Mouse (Mus musculus) thymus, postnatal 4 days (tissue): ENCODE measurements around the gene Nfia.

Experiments
- DNase-seq: peaks from one replicate; pipeline ENCODE4 v3.0.0; 2021

Gene Nfia

GRCm38 (mm10) chr4:97783073-97783879 is 10.7 kb downstream of the Nfia start:
- no peak for DNase-seq

DNA sequence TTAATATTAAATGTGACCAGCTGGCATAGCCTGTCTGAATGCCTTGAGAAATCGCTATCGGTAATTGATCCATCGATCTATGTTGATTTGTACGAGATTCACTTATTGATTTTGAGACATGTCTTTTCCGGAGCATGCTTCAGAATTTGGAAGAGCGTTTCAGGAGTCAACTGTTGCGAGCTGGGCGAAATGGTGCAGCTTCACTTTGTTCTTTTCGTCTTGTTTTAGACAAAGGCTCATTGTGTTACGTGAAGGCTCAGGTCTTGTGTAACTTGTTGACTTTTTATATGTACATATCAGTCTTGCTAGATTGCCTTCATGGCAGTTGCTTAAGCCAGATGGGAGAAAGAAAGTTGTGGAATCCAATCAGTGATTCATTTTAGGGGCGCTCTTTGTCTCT is 11.7 kb downstream of the Nfia start:
- DNase-seq, result no peak

DNA sequence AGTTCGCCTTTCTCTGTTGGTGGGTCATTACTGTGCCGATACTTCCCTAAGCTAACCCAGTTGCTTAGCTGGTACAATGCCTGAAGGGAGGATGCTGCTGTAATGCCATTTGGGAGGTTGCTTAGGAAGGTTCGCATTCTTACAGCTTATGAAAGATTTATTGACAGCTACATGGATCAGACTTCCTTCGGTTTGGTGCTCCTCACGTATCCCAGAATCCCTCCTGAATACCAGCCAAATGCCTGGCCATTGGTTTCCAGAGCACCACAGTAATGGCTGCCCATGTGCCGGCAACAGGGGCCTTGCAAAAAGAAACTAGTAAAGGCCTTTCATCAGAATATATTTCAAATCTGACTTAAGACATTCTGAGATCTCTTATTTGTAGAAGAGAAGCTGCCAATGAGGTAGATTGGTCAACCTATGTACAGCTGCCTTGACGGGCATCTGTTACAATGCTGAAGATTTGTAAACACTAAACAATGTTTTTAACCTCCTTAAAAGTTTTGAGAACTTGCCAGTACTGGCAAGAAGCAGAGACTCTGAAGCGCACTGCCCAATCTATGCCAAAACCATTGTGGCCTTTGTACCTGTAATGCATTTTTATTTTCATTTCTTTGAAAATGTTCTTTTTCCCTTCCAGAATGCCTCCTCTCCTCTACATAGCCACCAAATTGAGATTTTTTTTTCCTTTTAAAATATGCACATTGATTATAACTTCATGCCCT is 13.2 kb downstream of the Nfia start:
- no peak for DNase-seq

DNA sequence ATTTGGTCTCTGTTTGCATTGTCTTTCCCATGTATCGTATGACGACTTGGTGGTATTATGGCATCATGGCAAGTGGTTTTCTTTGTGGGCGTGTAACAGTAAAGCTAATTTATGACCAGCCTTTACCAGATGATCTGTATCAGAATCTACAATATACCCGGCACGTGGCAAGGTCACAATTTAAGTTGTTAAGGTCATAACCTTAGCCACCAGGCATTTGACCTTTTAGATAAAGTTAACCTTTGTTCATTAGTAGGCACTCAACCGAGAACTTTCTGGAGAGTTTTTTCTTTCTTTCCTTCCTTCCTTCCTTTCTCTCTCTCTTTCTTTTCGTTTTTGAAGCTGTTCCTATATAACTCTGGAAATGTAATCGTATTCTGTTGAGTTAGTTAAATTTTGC is 14.0 kb downstream of the Nfia start:
- no peak for DNase-seq

DNA sequence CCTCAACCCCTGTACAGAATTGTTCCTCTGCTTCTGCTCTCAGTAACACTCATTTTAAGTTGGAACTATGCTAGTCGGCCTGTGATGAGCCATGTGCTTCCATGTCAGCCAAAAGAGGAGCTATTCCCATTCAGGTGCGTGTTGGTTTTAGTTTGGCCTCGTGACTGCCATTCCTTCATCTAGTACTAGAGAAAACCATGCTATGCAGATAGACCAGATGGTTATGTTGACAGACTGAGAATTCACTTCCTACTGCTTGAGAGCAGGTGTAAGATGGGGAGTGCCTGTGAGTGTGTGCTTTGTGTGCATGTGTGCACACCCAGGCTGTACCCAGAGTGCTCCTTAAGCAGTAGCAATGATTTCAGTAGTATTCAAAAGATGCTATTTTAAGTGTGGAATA is 15.0 kb downstream of the Nfia start:
- DNase-seq, result no peak

DNA sequence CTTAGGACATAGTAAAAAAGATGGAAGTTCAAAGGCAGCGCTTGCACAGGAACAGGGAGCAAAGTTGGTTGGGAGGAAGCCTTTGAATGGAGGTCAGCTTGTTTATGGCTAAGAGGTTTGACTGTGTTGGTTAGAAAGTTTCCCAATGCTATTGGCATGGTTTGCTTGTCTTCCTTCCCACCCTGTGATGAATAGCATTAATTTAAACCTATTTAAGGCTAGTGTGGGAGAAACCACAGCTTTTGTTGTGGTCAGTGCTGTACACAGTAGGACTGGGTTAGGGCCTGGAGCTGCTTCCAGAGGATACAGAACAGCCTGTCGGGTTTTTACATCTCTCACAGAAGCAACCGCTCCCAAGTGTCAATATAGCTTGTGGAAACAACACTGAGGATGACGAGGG is 16.0 kb downstream of the Nfia start:
- DNase-seq, result no peak

DNA sequence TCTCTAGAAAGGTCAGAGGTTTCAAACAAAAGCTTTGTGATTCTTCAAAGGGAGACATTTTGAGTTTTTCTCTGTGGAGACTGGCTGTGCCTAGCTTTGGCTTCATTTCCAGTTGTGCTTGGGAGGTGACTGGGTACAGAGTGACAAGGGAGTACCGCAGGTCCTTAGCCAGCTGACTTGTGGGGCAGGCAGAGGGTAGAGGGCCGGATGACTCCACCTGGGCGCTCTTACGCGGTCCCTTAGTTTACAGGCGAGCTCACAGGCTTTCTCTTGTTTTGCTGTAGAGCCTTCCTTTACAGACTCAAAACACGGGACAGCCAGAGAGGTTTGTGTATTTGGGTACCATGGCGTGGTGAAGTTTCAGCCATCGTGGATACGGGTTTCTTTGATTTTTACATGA is 21.4 kb downstream of the Nfia start:
- DNase-seq, result no peak

DNA sequence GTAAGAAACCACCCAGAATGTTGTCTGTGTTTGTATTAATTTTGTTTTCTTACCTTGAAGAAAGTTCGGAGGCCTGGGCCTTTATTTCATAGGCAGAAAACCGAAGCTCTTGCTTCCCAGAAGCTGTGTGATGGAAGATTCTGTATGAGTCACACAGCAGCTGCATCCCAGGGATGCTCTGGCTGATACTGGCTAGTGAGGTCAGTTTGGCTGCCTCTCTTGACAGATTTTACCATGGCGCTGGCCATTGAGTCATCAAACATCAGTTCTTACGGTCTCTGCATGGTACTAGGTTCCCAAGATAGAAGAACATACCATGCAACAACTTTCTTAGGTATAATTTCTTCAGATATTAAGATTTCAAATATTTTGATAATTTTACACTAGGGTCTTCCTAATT is 22.3 kb downstream of the Nfia start:
- no peak for DNase-seq

GRCm38 (mm10) chr4:97795957-97796356 is 23.4 kb downstream of the Nfia start:
- no peak for DNase-seq

GRCm38 (mm10) chr4:97796505-97796904 is 24.0 kb downstream of the Nfia start:
- no peak for DNase-seq

DNA sequence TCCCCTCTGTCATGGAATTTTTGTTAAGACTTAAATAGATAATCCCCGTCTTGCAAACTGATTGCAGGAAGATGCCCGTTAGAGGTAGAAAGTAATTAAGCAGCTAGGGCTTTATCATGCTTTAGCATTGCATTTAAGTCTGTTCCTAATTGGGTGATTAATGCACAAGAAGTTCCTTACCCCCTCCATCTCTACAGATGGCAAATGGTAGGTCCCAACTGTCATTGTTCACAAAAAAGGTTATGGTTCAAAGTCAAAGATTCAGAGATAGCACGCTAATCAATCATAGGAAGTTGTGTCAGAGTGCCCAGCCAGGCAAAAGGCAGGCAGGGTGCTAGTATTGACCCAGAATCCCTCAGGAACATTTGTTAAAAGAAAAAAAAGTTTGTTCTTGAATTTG is 31.3 kb downstream of the Nfia start:
- no peak for DNase-seq

GRCm38 (mm10) chr4:97804638-97805037 is 32.1 kb downstream of the Nfia start:
- DNase-seq, result no peak

DNA sequence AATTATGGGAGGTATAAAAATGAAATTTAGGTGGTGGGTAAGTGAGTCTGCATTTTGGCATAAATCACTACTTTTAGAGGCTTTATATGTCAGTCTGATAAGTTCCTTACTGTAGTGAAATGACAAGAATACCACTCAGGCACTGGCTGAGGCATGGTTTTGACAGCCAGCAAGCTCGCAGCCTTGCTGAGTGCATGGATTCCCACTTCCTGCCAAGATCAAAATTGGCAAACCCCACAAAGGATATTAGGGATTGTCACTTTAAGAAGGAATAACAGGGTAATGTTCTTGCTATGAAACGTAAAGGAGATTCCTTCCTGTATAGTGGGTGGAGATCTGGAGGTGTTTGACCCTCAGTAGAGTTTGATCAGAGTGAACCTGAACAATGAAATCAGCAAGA is 32.7 kb downstream of the Nfia start:
- DNase-seq, result no peak

- DNase-seq, result no peak
These were observed 33.6 kb downstream of the Nfia start for GRCm38 (mm10) chr4:97805896-97806808.

DNA sequence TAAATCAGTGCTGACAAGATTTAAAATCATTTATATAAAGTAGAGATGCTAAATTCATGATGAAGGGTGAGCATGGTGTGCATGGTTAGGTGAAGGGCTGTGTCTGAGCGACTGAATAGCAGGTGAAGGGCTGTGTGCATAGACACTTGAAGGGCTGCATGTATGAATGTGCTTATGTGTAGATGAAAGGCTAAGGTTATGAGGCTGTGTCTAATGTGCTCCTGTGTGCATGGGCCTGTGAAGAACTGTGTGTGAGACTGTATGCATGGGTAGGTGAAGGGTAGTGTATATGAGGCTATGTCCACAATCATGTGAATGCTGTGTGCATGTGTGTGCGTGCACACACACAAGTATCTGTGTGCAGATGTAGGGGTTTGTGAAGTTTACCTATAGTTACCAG is 34.4 kb downstream of the Nfia start:
- DNase-seq, result no peak

DNA sequence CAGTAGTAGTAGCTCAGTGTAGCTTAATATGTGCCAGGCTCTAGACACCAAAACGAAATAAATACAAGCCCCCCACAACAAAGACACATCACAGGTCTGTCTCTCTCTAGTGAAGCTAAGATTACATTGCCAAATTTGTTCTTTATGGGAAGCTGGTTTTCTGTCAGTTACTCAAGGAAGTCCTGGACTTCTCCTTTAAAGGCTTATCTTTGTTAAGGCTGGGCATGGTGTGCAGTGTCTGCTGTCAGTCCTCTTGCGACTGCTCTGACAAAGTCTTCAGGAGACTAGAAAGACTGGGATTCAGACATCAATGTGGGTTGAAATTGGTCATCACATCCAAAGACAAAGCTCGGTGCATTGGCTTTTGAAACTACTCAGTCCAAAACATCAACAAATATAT is 36.4 kb downstream of the Nfia start:
- no peak for DNase-seq

GRCm38 (mm10) chr4:97809582-97810295 is 37.2 kb downstream of the Nfia start:
- no peak for DNase-seq

DNA sequence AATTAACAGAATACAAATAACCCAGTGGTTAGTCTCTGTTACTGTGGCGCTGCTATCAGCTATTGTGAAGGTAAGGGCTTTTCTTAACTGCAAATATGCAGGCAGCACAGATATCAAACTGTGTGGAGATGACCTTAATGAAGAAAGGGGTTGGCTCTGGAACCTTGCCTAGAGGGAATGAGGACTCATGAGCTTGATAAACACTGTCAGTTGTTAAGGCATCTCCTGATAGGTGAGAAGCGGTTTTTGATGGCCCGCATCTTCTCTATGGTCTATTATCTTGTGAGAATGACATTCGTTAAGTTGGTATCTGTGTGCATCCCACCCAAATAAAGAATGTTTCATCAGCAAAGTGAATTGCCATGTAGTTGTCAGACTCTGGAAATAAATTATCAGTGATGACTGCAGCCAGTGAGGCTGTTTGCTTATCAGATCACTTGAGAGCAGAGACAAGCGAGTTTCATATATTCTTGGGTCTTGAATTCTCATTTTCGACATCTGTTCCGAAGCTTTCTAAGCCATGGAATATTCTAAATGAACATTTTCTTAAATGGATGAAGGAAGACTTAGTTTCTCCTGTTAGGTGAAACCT is 37.9 kb downstream of the Nfia start:
- DNase-seq, result no peak

DNA sequence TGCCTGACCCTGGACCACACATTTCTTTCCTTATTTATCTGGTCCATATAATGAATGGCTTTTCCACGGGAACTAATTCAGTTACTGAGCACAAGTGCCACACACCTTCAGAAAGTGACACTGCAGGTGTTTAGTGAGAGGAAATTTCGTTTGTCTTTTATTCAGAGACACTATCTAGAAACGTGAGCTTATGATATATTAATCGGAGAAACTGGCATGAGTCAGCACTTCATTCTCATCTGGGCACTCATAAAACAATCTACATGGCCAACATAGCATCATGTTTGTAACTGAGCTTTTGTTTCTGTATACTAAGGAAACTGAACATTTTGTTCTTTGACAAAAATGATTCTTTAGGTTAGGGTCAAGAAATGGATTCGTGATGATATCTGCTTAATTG is 40.5 kb downstream of the Nfia start:
- no peak for DNase-seq

GRCm38 (mm10) chr4:97813996-97814395 is 41.5 kb downstream of the Nfia start:
- DNase-seq, result no peak

DNA sequence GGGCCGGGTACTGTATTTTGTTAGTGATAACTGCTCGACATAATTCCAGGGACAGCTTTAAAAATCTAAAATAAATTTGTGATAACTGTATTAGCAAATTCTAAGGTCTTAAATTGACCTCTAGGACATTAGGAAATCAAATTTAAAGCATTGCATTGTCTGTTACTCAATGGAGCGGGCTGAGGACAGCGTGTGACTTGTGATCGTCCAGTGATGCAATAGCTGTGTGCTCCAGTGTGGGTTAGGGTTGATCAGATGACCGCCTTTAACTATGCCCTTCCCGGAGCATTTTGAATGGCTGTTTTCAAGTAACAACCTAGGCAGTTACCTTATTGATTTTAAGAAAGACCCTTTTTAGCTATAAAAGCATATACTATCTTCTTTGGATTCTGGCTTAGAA is 42.0 kb downstream of the Nfia start:
- no peak for DNase-seq

DNA sequence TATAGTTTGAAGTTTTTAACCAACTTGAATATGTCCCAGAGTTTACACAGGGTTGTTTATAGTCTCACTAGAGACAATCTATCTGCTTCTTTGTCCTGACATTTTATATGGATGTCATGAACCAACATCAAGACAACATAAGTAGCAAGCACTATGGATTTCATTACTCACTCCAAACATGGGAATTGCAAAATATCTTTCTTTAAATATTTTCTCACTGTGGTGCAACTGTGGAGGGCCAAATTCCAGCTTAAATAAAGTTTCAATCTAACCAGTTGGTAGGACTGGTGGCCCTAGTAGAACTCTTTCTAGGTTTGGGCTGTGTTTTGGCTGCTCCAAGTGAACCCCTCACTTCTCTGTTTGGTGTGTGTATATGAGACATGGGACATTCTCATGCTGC is 43.5 kb downstream of the Nfia start:
- no peak for DNase-seq
